Mouse (Mus musculus) small intestine, adult 2 months (tissue): ENCODE data around the gene Gm20388.

Experiments
- CTCF ChIP-seq: fragments of 200-500 bp; IDR thresholded peaks from 2 replicates; pipeline ENCODE4 v1.5.1; 2012; ENCODE audit warnings: low read depth, mild to moderate bottlenecking, control low read depth, inconsistent platforms, low read length, moderate library complexity, mixed read lengths; ENCODE audit not compliant: insufficient replicate concordance, insufficient read length; ENCODE audit errors: extremely low read depth
- POLR2A ChIP-seq: fragments of 200-500 bp; IDR thresholded peaks from 2 replicates; pipeline ENCODE4 v1.6.1; 2012; ENCODE audit warnings: low read depth, mild to moderate bottlenecking, control low read depth, inconsistent platforms, low read length, moderate library complexity

- TF ChIP-seq CTCF (no peak), POLR2A (no peak)
These were observed 526.6 kb downstream of the Gm20388 start for GRCm38 (mm10) chr8:120437207-120437606.
